Mouse (Mus musculus) hindbrain, embryonic 15.5 days (tissue): ENCODE measurements around the gene Clip4. TPM values are rescaled to one million over a fixed set of nuclear protein-coding genes. Genes with fewer than 3 reads are reported as not detected.

Experiments used
- ATAC-seq: fragments of 200-750 bp; cut with Nextera tagmentation; 2 replicates; pipeline ENCODE4 v1.8.0; 2017; ENCODE audit warnings: low read depth, moderate number of reproducible peaks, moderate TSS enrichment; ENCODE audit not compliant: low FRiP score
- H3K27ac ChIP-seq: fragments of 300-500 bp; sonication (generic); replicated peaks from 2 replicates; pipeline ENCODE4 v1.5.1; 2015; ENCODE audit warnings: mild to moderate bottlenecking, inconsistent platforms
- H3K27me3 ChIP-seq: fragments of 300-500 bp; sonication (generic); 2 replicates; pipeline ENCODE4 v1.6.1; 2015; ENCODE audit warnings: control low read depth, inconsistent platforms
- H3K36me3 ChIP-seq: fragments of 300-500 bp; sonication (generic); 2 replicates; pipeline ENCODE4 v1.6.1; 2015; ENCODE audit warnings: control low read depth, inconsistent platforms
- H3K4me1 ChIP-seq: fragments of 300-500 bp; sonication (generic); replicated peaks from 2 replicates; pipeline ENCODE4 v1.6.1; 2015; ENCODE audit warnings: control low read depth, inconsistent platforms
- H3K4me2 ChIP-seq: fragments of 300-500 bp; sonication (generic); 2 replicates; pipeline ENCODE4 v1.6.1; 2015; ENCODE audit warnings: moderate library complexity, mild to moderate bottlenecking, inconsistent platforms
- H3K4me3 ChIP-seq: fragments of 300-500 bp; sonication (generic); 2 replicates; pipeline ENCODE4 v1.5.1; 2015; ENCODE audit warnings: mild to moderate bottlenecking, inconsistent platforms
- H3K9ac ChIP-seq: fragments of 300-500 bp; sonication (generic); 2 replicates; pipeline ENCODE4 v1.6.1; 2015; ENCODE audit warnings: inconsistent platforms
- H3K9me3 ChIP-seq: fragments of 300-500 bp; sonication (generic); 2 replicates; pipeline ENCODE4 v1.6.1; 2016; ENCODE audit warnings: control low read depth, inconsistent platforms
- WGBS: fragments of 180-500 bp; shearing (Covaris S2); methylation state at CpG from one replicate; pipeline ENCODE4 v1.1.7; 2015; 5-methylcytosine and 5-hydroxymethylcytosine counted together
- polyA plus RNA-seq: library from polyadenylated mRNA; unstranded; fragments of >200 nt; fragmentation: Nextera tagmentation; extraction: Ambion mirVana; gene quantifications from 2 replicates; pipeline ENCODE4 v1.2.1, GENCODE M21; 2015

The Clip4 gene
- polyA plus RNA-seq, 1 experiment from 2014 or later = 14.4 TPM

DNA sequence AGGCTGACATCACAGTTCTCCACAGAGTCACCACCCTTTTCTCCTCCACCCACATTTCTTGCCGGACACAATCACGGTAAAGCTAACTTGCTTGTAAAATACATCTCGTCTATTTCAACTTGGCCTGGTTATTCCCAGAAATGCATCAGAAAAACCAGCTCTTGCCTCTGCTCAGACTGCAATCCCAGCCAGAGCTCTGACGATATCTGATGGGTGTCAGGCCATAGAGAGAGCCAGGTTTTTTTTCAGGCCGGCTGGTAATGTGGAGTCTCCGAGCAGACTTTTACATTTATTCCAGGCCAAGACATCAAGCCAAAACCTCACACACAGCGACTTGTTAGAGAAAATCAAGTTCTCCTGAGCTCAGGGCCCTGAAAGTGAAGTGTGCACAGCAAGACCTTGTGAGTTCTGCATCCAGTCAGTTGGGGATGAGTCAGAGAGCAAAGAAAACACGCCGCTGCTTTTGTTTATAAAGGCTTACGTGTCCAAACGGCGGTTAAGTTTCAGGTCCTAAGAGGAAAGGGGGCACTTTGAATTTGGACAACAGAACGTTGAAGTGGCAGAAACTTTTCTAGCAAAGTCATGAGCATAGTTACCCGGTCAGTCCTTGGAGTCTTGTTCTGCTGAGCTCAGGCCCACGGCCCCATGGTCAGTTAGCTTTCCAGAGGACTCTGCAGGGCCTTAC is 27.4 kb downstream of the Clip4 start:
- Histone ChIP-seq H3K27me3 (no peaks in the 10 kb centered on the region), H3K9ac (no peak overlapping the region), H3K4me3 (no peak overlapping the region), H3K4me1 (no peaks in the 10 kb centered on the region), H3K36me3 (peaks cover 45% of the 10 kb centered on the region), H3K9me3 (no peaks in the 10 kb centered on the region), H3K27ac (no peak overlapping the region), H3K4me2 (no peak overlapping the region)
- ATAC-seq = no peak
- 85% methylated on average over 15 of the region's 15 CpGs for WGBS

DNA sequence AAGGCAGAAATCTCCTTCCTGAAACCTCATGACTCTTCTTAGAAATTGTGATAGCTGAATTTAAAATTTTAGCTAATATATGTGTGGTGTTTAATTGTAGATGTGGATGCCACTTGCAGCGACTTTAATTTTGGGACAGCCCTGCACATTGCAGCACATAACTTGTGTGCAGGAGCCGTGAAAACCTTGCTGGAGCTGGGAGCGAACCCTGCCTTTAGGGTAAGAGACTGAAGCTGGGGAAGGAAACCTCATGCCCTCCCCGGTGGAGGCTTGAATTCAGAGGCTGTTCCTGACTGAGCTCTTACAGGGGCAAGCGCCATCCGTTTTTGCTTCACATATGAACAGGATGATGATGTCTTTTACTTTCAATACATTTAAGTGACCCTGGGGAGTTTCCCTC is 35.2 kb downstream of the Clip4 start:
- 89% methylated on average over 6 of the region's 6 CpGs for WGBS
- Histone ChIP-seq H3K36me3 (peaks cover 49% of the 10 kb centered on the region), H3K9me3 (no peaks in the 10 kb centered on the region), H3K27ac (no peak overlapping the region), H3K9ac (no peak overlapping the region), H3K27me3 (no peaks in the 10 kb centered on the region), H3K4me2 (no peak overlapping the region), H3K4me3 (no peak overlapping the region), H3K4me1 (no peaks in the 10 kb centered on the region)
- no peak for ATAC-seq

DNA sequence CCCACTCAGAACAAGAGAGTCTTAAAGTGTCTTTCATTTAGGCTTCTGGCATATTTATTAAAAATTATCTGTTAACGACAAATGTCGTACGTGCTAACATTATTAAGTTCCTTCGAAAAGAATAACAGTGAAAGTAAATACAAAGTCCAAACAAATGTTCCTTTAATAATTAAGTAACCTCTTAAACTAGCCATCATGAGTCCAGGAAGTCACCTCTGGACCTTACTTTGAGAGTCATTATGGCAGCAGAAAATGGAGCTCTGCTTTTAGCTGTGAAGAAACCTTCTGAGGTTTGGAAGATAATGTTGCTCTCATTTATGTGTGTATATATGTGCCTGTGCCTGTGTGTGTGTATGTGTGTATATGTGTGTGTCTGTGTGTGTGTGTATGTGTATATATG is 35.6 kb downstream of the Clip4 start:
- WGBS = 94% methylated on average over 4 of the region's 4 CpGs
- no peaks in the 10 kb centered on the region for H3K4me1 ChIP-seq

GRCm38 (mm10) chr17:71811070-71811469 is 42.8 kb downstream of the Clip4 start:
- no peak for ATAC-seq
- Histone ChIP-seq H3K27me3 (no peaks in the 10 kb centered on the region), H3K4me3 (no peak overlapping the region), H3K9ac (no peak overlapping the region), H3K36me3 (peaks cover 18% of the 10 kb centered on the region), H3K9me3 (no peaks in the 10 kb centered on the region), H3K4me2 (no peak overlapping the region), H3K27ac (no peak overlapping the region), H3K4me1 (no peaks in the 10 kb centered on the region)
- WGBS = 53% methylated on average over 8 of the region's 8 CpGs

More for the DNA sequence above, 35.6 kb downstream of the Clip4 start:
- Histone ChIP-seq H3K36me3 (peaks cover 48% of the 10 kb centered on the region), H3K4me2 (no peak overlapping the region), H3K9me3 (no peaks in the 10 kb centered on the region), H3K27ac (no peak overlapping the region), H3K4me3 (no peak overlapping the region), H3K27me3 (no peaks in the 10 kb centered on the region), H3K9ac (no peak overlapping the region)
- ATAC-seq = no peak

DNA sequence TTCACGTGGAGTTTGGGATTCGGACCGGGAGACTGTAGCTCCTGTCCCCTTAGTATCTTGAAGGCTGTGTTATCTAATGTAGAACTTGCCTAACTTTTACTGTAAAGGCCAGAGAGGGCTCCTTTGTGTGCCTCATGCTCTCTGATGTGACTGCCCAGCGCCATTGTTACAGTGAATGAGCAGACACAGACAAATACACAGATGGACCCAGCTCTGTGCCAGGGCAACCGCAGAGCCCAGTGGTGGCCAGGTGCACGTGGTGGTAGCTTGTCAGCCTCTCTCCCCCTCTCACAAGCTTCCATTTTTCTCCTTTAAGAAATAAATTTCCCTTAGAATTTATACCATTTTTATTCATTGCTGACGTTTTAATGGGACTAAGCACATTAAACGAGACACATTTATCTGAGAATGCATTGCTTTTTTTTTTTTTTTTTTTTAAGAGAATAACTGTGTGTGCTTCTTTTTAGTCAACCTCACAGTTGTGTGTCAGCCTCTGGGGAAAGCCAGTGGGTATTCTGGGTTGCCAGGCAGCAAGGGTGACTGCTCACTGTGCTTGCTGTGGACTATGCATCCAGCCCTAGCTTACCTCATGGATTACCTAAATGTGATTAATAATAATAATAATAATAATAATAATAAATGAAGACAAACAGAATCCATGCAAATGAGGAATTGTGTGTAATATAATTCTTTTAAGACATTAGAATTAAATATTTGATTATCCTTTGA is 48.0 kb downstream of the Clip4 start:
- no peak overlapping the region for H3K4me3 ChIP-seq
- 0 out of 2 replicates have a peak, but pooled peaks have one; percentile 56 for ATAC-seq
- H3K4me2 ChIP-seq = no peak overlapping the region
- no peaks in the 10 kb centered on the region for H3K27me3 ChIP-seq
- H3K36me3 ChIP-seq = peaks cover 18% of the 10 kb centered on the region
- 62% methylated on average over 8 of the region's 8 CpGs for WGBS
- H3K9ac ChIP-seq = no peak overlapping the region
- H3K9me3 ChIP-seq = no peaks in the 10 kb centered on the region
- no peak overlapping the region for H3K27ac ChIP-seq
- no peaks in the 10 kb centered on the region for H3K4me1 ChIP-seq

GRCm38 (mm10) chr17:71823622-71824306 is 55.5 kb downstream of the Clip4 start:
- no peaks in the 10 kb centered on the region for H3K27me3 ChIP-seq
- no peaks in the 10 kb centered on the region for H3K4me1 ChIP-seq
- H3K4me3 ChIP-seq = no peak overlapping the region
- WGBS = 83% methylated on average over 8 of the region's 8 CpGs
- no peak overlapping the region for H3K9ac ChIP-seq
- H3K27ac ChIP-seq = no peak overlapping the region
- H3K9me3 ChIP-seq = no peaks in the 10 kb centered on the region
- no peak overlapping the region for H3K4me2 ChIP-seq
- H3K36me3 ChIP-seq = peaks cover 32% of the 10 kb centered on the region
- no peak for ATAC-seq

DNA sequence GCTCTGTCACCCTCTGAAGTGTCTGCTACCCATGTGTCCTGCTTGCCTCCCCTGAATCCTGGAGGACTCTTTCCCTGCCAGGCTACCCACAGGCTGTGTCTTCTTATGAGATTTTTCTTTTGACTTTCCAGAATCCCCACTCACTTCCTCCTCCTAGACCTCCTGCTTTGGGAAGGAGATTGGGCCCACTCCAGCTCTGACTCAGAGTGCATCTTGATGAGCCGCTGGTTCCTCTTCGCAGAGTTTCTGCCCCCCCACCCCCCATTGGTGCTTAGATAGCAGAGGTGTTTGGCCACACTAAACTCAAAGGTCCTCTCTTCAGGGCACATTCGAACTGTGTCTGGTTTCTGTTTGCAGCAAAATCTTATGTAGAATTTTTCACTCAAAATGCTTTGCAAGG is 58.3 kb downstream of the Clip4 start:
- 80% methylated on average over 3 of the region's 3 CpGs for WGBS
- no peak for ATAC-seq
- H3K27ac ChIP-seq = no peak overlapping the region

GRCm38 (mm10) chr17:71827627-71828026 is 59.4 kb downstream of the Clip4 start:
- H3K4me2 ChIP-seq = no peak overlapping the region
- no peaks in the 10 kb centered on the region for H3K4me1 ChIP-seq
- 63% methylated on average over 8 of the region's 8 CpGs for WGBS
- no peaks in the 10 kb centered on the region for H3K27me3 ChIP-seq
- no peak for ATAC-seq
- H3K9me3 ChIP-seq = no peaks in the 10 kb centered on the region
- peaks cover 28% of the 10 kb centered on the region for H3K36me3 ChIP-seq
- H3K4me3 ChIP-seq = no peak overlapping the region
- H3K27ac ChIP-seq = no peak overlapping the region
- H3K9ac ChIP-seq = no peak overlapping the region

More for the DNA sequence above, 58.3 kb downstream of the Clip4 start:
- no peaks in the 10 kb centered on the region for H3K27me3 ChIP-seq
- no peaks in the 10 kb centered on the region for H3K4me1 ChIP-seq
- H3K4me3 ChIP-seq = no peak overlapping the region
- H3K9me3 ChIP-seq = no peaks in the 10 kb centered on the region
- H3K36me3 ChIP-seq = peaks cover 29% of the 10 kb centered on the region
- no peak overlapping the region for H3K9ac ChIP-seq
- H3K4me2 ChIP-seq = no peak overlapping the region

DNA sequence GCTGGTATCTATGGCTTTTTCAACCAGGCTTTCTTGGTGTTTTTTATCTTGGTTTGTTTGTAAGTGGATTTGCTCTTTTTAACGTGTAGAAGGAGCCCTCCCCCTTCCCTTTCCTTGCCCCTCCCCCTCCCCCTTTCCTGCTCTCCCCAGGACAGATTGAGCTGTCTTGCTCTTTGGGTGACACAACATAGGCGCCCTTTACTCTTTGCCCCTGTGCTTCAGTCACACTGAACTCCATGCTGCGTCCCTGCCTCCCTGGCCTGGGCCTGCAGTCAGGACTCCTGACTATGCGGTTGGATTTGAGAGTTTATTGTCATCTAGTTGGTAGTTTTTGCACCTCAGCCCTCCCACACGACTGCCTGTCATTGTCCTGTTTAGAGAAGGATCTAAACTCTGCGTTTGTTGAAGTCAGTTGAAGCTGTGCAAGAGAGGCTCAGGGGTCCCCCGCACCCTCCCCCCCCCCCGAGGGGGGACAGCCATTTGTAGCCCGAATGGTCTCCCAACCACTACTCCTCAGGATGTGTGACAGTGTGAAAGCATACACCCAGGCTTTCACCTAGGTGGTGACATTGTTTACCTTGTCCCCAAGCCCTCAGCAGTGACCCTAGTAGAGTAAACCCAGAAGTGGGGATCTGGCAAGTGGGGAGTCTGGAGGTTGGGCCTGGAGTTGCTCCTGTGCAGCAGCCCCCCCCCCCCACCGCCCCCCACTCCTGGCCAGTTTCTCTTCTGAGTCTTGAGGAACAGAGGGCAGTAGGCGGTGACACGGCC is 60.6 kb downstream of the Clip4 start:
- no peak for ATAC-seq
- 68% methylated on average over 12 of the region's 12 CpGs for WGBS

GRCm38 (mm10) chr17:71831960-71832359 is 63.7 kb downstream of the Clip4 start:
- no peak overlapping the region for H3K27ac ChIP-seq
- H3K4me2 ChIP-seq = no peak overlapping the region
- no peaks in the 10 kb centered on the region for H3K4me1 ChIP-seq
- no peak overlapping the region for H3K9ac ChIP-seq
- H3K9me3 ChIP-seq = no peaks in the 10 kb centered on the region
- peak; percentile 15; the same call in 1 of the 2 replicates for ATAC-seq
- 91% methylated on average over 3 of the region's 3 CpGs for WGBS
- peaks cover 16% of the 10 kb centered on the region for H3K36me3 ChIP-seq
- no peaks in the 10 kb centered on the region for H3K27me3 ChIP-seq
- H3K4me3 ChIP-seq = no peak overlapping the region

More for the DNA sequence above, 60.6 kb downstream of the Clip4 start:
- Histone ChIP-seq H3K4me3 (no peak overlapping the region), H3K4me1 (no peaks in the 10 kb centered on the region), H3K27me3 (no peaks in the 10 kb centered on the region), H3K4me2 (no peak overlapping the region), H3K27ac (no peak overlapping the region), H3K9me3 (no peaks in the 10 kb centered on the region), H3K36me3 (peaks cover 28% of the 10 kb centered on the region), H3K9ac (no peak overlapping the region)

GRCm38 (mm10) chr17:71862184-71862583 is 93.9 kb downstream of the Clip4 start:
- no peak for ATAC-seq
- no peak overlapping the region for H3K4me2 ChIP-seq
- H3K4me1 ChIP-seq = no peaks in the 10 kb centered on the region
- no peaks in the 10 kb centered on the region for H3K9me3 ChIP-seq
- WGBS = 72% methylated on average over 3 of the region's 3 CpGs
- H3K27ac ChIP-seq = no peak overlapping the region
- no peaks in the 10 kb centered on the region for H3K27me3 ChIP-seq
- no peak overlapping the region for H3K9ac ChIP-seq
- H3K36me3 ChIP-seq = peaks cover 12% of the 10 kb centered on the region
- H3K4me3 ChIP-seq = no peak overlapping the region
